Mouse (Mus musculus): Measurements from ENCODE around the gene Ulk4. TPM values are rescaled to one million over a fixed set of nuclear protein-coding genes. Genes with fewer than 3 reads are reported as not detected.
A peak's percentile ranks its signal among the peaks of the same experiment; 100 is the strongest.
"Not testable (repeated sequence)": the region's sequence is repeated elsewhere in the genome, so short reads cannot be mapped to it uniquely, and the experiment has no call there.

Gene Ulk4
- polyA plus RNA-seq, 1 experiment, result 14.9 TPM

GRCm38 (mm10) chr9:121241806-121242205 is 35.2 kb downstream of the Ulk4 start:
- TF ChIP-seq CTCF (IDR thresholded peaks at IDR 0.05; ENCODE audit: insufficient read depth, low read length), result no peak
- TF ChIP-seq POLR2A (IDR thresholded peaks at IDR 0.05; ENCODE audit: borderline replicate concordance, extremely low read depth, low read depth, low read length), result no peak
- no peak overlapping the region for H3K4me3 ChIP-seq (replicated peaks; ENCODE audit: extremely low read depth, low read depth, low read length)
- 31% methylated on average over 5 of the region's 5 CpGs for WGBS
- H3K4me1 ChIP-seq (ENCODE audit: control insufficient read depth, insufficient read depth, low read length), result no peaks in the 10 kb centered on the region
- DNase-seq, result no peak

GRCm38 (mm10) chr9:121241366-121241765 is 35.6 kb downstream of the Ulk4 start:
- no peak for DNase-seq
- no peaks in the 10 kb centered on the region for H3K4me1 ChIP-seq (ENCODE audit: control insufficient read depth, insufficient read depth, low read length)
- no peak overlapping the region for H3K4me3 ChIP-seq (replicated peaks; ENCODE audit: extremely low read depth, low read depth, low read length)
- no peak for TF ChIP-seq CTCF (IDR thresholded peaks at IDR 0.05; ENCODE audit: insufficient read depth, low read length)
- 77% methylated on average over 8 of the region's 8 CpGs for WGBS

GRCm38 (mm10) chr9:121240242-121240641 is 36.8 kb downstream of the Ulk4 start:
- not testable (repeated sequence) for H3K4me3 ChIP-seq (replicated peaks; ENCODE audit: extremely low read depth, low read depth, low read length); H3K4me1 ChIP-seq (ENCODE audit: control insufficient read depth, insufficient read depth, low read length); DNase-seq
- 39% methylated on average over 5 of the region's 5 CpGs for WGBS
- peak; percentile 46 for TF ChIP-seq CTCF (IDR thresholded peaks at IDR 0.05; ENCODE audit: insufficient read depth, low read length)

- WGBS, result 78% methylated on average over 6 of the region's 6 CpGs
- no peak for DNase-seq
- H3K4me1 ChIP-seq (ENCODE audit: control insufficient read depth, insufficient read depth, low read length), result no peaks in the 10 kb centered on the region
- no peak overlapping the region for H3K4me3 ChIP-seq (replicated peaks; ENCODE audit: extremely low read depth, low read depth, low read length)
- no peak for TF ChIP-seq CTCF (IDR thresholded peaks at IDR 0.05; ENCODE audit: insufficient read depth, low read length)
- TF ChIP-seq POLR2A (IDR thresholded peaks at IDR 0.05; ENCODE audit: borderline replicate concordance, extremely low read depth, low read depth, low read length), result no peak
Measured at GRCm38 (mm10) chr9:121239571-121239970, 37.4 kb downstream of the Ulk4 start.

GRCm38 (mm10) chr9:121218636-121219035 is 58.4 kb downstream of the Ulk4 start:
- no peaks in the 10 kb centered on the region for H3K4me1 ChIP-seq (ENCODE audit: control insufficient read depth, insufficient read depth, low read length)
- DNase-seq, result no peak
- 85% methylated on average over 11 of the region's 11 CpGs for WGBS
- H3K4me3 ChIP-seq (replicated peaks; ENCODE audit: extremely low read depth, low read depth, low read length), result no peak overlapping the region
- TF ChIP-seq CTCF (IDR thresholded peaks at IDR 0.05; ENCODE audit: insufficient read depth, low read length) (no peak), POLR2A (IDR thresholded peaks at IDR 0.05; ENCODE audit: borderline replicate concordance, extremely low read depth, low read depth, low read length) (no peak)

GRCm38 (mm10) chr9:121218230-121218629 is 58.8 kb downstream of the Ulk4 start:
- no peak for TF ChIP-seq POLR2A (IDR thresholded peaks at IDR 0.05; ENCODE audit: borderline replicate concordance, extremely low read depth, low read depth, low read length)
- no peak overlapping the region for H3K4me3 ChIP-seq (replicated peaks; ENCODE audit: extremely low read depth, low read depth, low read length)
- DNase-seq, result no peak
- H3K4me1 ChIP-seq (ENCODE audit: control insufficient read depth, insufficient read depth, low read length), result no peaks in the 10 kb centered on the region
- 74% methylated on average over 10 of the region's 10 CpGs for WGBS

- TF ChIP-seq POLR2A (IDR thresholded peaks at IDR 0.05; ENCODE audit: borderline replicate concordance, extremely low read depth, low read depth, low read length), result no peak
- WGBS, result 90% methylated on average over 10 of the region's 10 CpGs
- DNase-seq, result no peak
- no peaks in the 10 kb centered on the region for H3K4me1 ChIP-seq (ENCODE audit: control insufficient read depth, insufficient read depth, low read length)
- no peak overlapping the region for H3K4me3 ChIP-seq (replicated peaks; ENCODE audit: extremely low read depth, low read depth, low read length)
Measured at GRCm38 (mm10) chr9:121217742-121218141, 59.3 kb downstream of the Ulk4 start.

GRCm38 (mm10) chr9:121216536-121217320 is 60.3 kb downstream of the Ulk4 start:
- Histone ChIP-seq H3K4me1 (ENCODE audit: control insufficient read depth, insufficient read depth, low read length) (no peaks in the 10 kb centered on the region), H3K4me3 (replicated peaks; ENCODE audit: extremely low read depth, low read depth, low read length) (no peak overlapping the region)
- 65% methylated on average over 20 of the region's 20 CpGs for WGBS
- no peak for DNase-seq
- TF ChIP-seq POLR2A (IDR thresholded peaks at IDR 0.05; ENCODE audit: borderline replicate concordance, extremely low read depth, low read depth, low read length) (no peak), CTCF (IDR thresholded peaks at IDR 0.05; ENCODE audit: insufficient read depth, low read length) (no peak)

- peak; percentile 91 for TF ChIP-seq CTCF (IDR thresholded peaks at IDR 0.05; ENCODE audit: insufficient read depth, low read length)
- TF ChIP-seq POLR2A (IDR thresholded peaks at IDR 0.05; ENCODE audit: borderline replicate concordance, extremely low read depth, low read depth, low read length), result no peak
- no peaks in the 10 kb centered on the region for H3K4me1 ChIP-seq (ENCODE audit: control insufficient read depth, insufficient read depth, low read length)
- peak; percentile 59 for DNase-seq
- WGBS, result 32% methylated on average over 3 of the region's 3 CpGs
- no peak overlapping the region for H3K4me3 ChIP-seq (replicated peaks; ENCODE audit: extremely low read depth, low read depth, low read length)
Measured at GRCm38 (mm10) chr9:121215349-121216000, 61.5 kb downstream of the Ulk4 start.

- Histone ChIP-seq H3K4me3 (replicated peaks; ENCODE audit: extremely low read depth, low read depth, low read length) (no peak overlapping the region), H3K4me1 (ENCODE audit: control insufficient read depth, insufficient read depth, low read length) (no peaks in the 10 kb centered on the region)
- DNase-seq, result no peak
- WGBS, result 65% methylated on average over 3 of the region's 3 CpGs
- no peak for TF ChIP-seq POLR2A (IDR thresholded peaks at IDR 0.05; ENCODE audit: borderline replicate concordance, extremely low read depth, low read depth, low read length)
- no peak for TF ChIP-seq CTCF (IDR thresholded peaks at IDR 0.05; ENCODE audit: insufficient read depth, low read length)
Measured at GRCm38 (mm10) chr9:121212322-121212721, 64.7 kb downstream of the Ulk4 start.

All from lung, adult 2 months (tissue).